Mouse (Mus musculus) ES-Bruce4 (cell line): ENCODE results near the gene Hoga1. TPM values are rescaled to one million over a fixed set of nuclear protein-coding genes. Genes with fewer than 3 reads are reported as not detected.

Source experiments
- H3K27ac ChIP-seq: 2 replicates; pipeline ENCODE4 v1.5.1; 2012; ENCODE audit warnings: low read length, inconsistent platforms; ENCODE audit not compliant: insufficient read depth
- H3K27me3 ChIP-seq: 2 replicates; pipeline ENCODE4 v1.6.1; 2012; ENCODE audit warnings: mild to moderate bottlenecking, low read length, inconsistent platforms; ENCODE audit not compliant: control insufficient read depth, poor library complexity, insufficient read depth, severe bottlenecking
- H3K36me3 ChIP-seq: 2 replicates; pipeline ENCODE4 v1.6.1; 2012; ENCODE audit warnings: inconsistent platforms, mild to moderate bottlenecking, low read length, moderate library complexity; ENCODE audit not compliant: control insufficient read depth, poor library complexity, insufficient read depth, severe bottlenecking
- H3K4me1 ChIP-seq: one replicate; pipeline ENCODE4 v1.8.1; 2011; ENCODE audit warnings: low read length; ENCODE audit not compliant: control insufficient read depth, insufficient read depth
- H3K4me3 ChIP-seq: 2 replicates; pipeline ENCODE4 v1.5.1; 2011; ENCODE audit warnings: low read depth, mild to moderate bottlenecking, low read length
- H3K9ac ChIP-seq: 2 replicates; pipeline ENCODE4 v1.6.1; 2012; ENCODE audit warnings: low read depth, mild to moderate bottlenecking, inconsistent platforms; ENCODE audit not compliant: poor library complexity, severe bottlenecking
- H3K9me3 ChIP-seq: replicated peaks from 2 replicates; pipeline ENCODE4 v1.6.1; 2012; ENCODE audit warnings: mild to moderate bottlenecking, low read length, inconsistent platforms; ENCODE audit not compliant: control insufficient read depth, poor library complexity, insufficient read depth, severe bottlenecking
- CTCF ChIP-seq: IDR thresholded peaks from one replicate; pipeline ENCODE4 v1.8.1; 2011; ENCODE audit warnings: low read depth, low read length
- EP300 ChIP-seq: IDR thresholded peaks from 2 replicates; pipeline ENCODE4 v1.6.1; 2011; ENCODE audit warnings: low read depth, low read length; ENCODE audit not compliant: insufficient read depth
- POLR2A ChIP-seq: IDR thresholded peaks from one replicate; pipeline ENCODE4 v1.8.1; 2011; ENCODE audit warnings: low read length; ENCODE audit not compliant: insufficient read depth
- polyA plus RNA-seq: library from polyadenylated mRNA; stranded (reverse); fragments of >200 nt; gene quantifications from 2 replicates; pipeline ENCODE4 v1.2.4, GENCODE M21; 2011; ENCODE audit warnings: low read depth; ENCODE audit not compliant: missing spikeins, insufficient read depth, insufficient read length

The Hoga1 gene
- polyA plus RNA-seq, 1 experiment, result 0.91 TPM

DNA sequence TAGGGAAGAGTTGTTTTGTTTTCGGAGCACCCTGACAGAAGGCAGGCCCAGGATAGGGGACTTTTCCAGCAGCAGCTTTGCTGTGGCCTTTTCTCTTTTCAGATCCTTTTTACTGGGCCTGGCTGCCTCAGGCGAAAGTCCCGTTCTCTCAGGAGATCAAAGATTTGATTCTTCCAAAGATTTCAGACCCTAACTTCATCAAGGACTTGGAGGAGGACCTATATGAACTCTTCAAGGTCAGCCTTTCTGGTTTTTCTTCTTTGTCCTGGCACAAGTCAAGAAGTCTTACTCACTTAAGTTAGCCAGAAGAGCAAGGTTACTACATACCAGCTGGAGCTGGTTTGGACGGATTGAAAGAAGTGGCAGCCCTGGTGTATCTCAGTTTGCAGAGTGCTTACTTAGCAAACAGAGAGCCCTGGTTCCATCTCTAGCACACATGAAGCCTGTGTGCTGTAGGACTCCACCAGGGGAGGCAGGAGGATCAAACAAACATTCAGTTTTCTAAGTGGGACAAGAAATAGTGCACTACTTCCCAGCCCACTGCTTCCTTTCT, 70.4 kb downstream of the Hoga1 start:
- no peak for TF ChIP-seq POLR2A
- no peak for TF ChIP-seq EP300
- TF ChIP-seq CTCF, result no peak
- H3K9me3 ChIP-seq, result no peaks in the 10 kb centered on the region
- peaks cover 42% of the 10 kb centered on the region for H3K36me3 ChIP-seq
- H3K27me3 ChIP-seq, result no peaks in the 10 kb centered on the region
- no peaks in the 10 kb centered on the region for H3K4me1 ChIP-seq
- no peak overlapping the region for H3K4me3 ChIP-seq
- H3K9ac ChIP-seq, result no peak overlapping the region
- no peak overlapping the region for H3K27ac ChIP-seq

DNA sequence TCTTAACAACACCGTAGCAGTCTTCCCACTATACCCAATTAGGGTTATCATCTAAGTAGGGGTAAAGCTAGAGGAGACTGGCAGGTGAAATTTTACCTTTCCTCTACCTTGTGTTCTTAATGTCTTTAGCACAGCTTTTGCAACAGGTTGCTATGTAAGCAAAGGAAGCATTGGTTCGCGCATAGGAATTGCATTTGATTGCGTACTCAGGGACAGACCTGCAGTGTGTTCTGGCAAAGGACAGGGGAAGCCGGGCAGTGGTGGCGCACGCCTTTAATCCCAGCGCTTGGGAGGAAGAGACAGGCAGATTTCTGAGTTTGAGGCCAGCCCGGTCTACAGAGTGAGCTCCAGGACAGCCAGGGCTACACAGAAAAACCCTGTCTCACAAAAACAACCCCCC, 72.7 kb downstream of the Hoga1 start:
- Histone ChIP-seq H3K9me3 (no peaks in the 10 kb centered on the region), H3K27me3 (no peaks in the 10 kb centered on the region), H3K36me3 (peaks cover 48% of the 10 kb centered on the region), H3K4me3 (no peak overlapping the region), H3K27ac (no peak overlapping the region), H3K9ac (no peak overlapping the region), H3K4me1 (no peaks in the 10 kb centered on the region)
- TF ChIP-seq EP300, result no peak
- no peak for TF ChIP-seq POLR2A
- TF ChIP-seq CTCF, result no peak

DNA sequence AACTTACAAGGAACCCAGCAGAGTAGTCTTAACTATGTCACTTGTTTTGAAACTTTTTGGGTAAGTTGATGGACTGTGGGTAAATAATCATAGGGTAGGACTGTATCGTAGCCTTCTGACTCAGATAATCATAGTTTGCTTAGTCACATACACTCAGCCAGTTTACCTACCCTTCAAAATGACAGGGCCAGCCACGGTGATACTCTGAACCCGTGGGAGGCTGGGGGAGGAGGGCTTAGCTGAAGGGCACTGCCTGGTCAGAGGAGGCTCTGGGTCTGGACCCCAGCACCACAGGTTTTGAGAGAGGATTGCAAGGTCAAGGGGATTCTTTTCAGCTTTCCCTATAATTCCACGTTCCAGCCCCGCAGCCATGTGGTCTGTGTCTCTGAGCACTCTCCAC, 73.2 kb downstream of the Hoga1 start:
- peaks cover 49% of the 10 kb centered on the region for H3K36me3 ChIP-seq
- TF ChIP-seq POLR2A, result no peak
- no peak for TF ChIP-seq CTCF
- TF ChIP-seq EP300, result no peak

DNA sequence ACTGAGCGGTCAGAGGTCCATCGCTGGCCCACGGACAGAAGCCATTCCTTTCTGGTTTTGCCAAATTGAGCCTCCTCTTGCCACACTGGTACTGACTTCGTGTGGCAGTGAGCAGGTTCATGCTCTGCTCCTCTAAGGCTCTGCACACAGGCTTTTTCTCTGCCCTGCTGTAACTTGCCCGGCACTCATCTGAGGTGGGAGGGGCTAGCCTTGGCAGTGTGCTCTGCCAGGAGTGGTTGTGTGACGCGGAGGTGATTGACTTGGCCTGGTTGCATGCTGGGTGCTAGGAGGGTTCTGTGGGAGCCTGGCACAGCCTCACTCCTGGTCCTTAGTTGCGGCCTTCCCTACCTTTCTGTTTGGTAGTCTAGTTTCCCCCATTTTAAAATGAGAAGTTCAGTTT, 75.0 kb downstream of the Hoga1 start:
- peaks cover 47% of the 10 kb centered on the region for H3K36me3 ChIP-seq

More for the DNA sequence above, 73.2 kb downstream of the Hoga1 start:
- Histone ChIP-seq H3K9ac (no peak overlapping the region), H3K27me3 (no peaks in the 10 kb centered on the region), H3K4me3 (no peak overlapping the region), H3K27ac (no peak overlapping the region), H3K9me3 (no peaks in the 10 kb centered on the region), H3K4me1 (peaks cover under 1% of the 10 kb centered on the region)

More for the DNA sequence above, 75.0 kb downstream of the Hoga1 start:
- H3K9me3 ChIP-seq, result no peaks in the 10 kb centered on the region
- TF ChIP-seq POLR2A (no peak), CTCF (no peak)
- H3K27ac ChIP-seq, result no peak overlapping the region
- no peak overlapping the region for H3K4me3 ChIP-seq
- H3K27me3 ChIP-seq, result no peaks in the 10 kb centered on the region
- no peak overlapping the region for H3K9ac ChIP-seq
- peaks cover 4% of the 10 kb centered on the region for H3K4me1 ChIP-seq

Other genes with a start within 250 kb of the Hoga1 start
- gene Arhgap19, start 243.6 kb upstream of the Hoga1 start, polyA plus RNA-seq, result 75.7 and 80.1 TPM in 2 replicates
- 2.1 and 2.3 TPM in 2 replicates for gene Frat1, start 215.6 kb upstream of the Hoga1 start, polyA plus RNA-seq
- gene Frat2, start 197.5 kb upstream of the Hoga1 start, polyA plus RNA-seq, result 7.6 and 10.0 TPM in 2 replicates
- gene Rrp12, start 149.4 kb upstream of the Hoga1 start, polyA plus RNA-seq, result 23.1 and 24.5 TPM in 2 replicates
- 668 and 681 TPM in 2 replicates for gene Pgam1, start 133.7 kb upstream of the Hoga1 start, polyA plus RNA-seq
- 52.4 and 55.8 TPM in 2 replicates for gene Exosc1, start 112.2 kb upstream of the Hoga1 start, polyA plus RNA-seq
- gene Zdhhc16, start 112.1 kb upstream of the Hoga1 start, polyA plus RNA-seq, result 49.7 and 64.4 TPM in 2 replicates
- gene Mms19, start 64.5 kb upstream of the Hoga1 start, polyA plus RNA-seq, result 77.9 and 83.9 TPM in 2 replicates
- gene Ubtd1, start 63.8 kb upstream of the Hoga1 start, polyA plus RNA-seq, result 11.1 and 13.1 TPM in 2 replicates
- not detected in 2 replicates for gene Ankrd2, start 9.6 kb upstream of the Hoga1 start, polyA plus RNA-seq
- not detected in 2 replicates for gene 4933411K16Rik, start 6.6 kb downstream of the Hoga1 start, polyA plus RNA-seq
- 18.8 and 19.6 TPM in 2 replicates for gene Morn4, start 40.7 kb downstream of the Hoga1 start, polyA plus RNA-seq
- 27.2 and 30.4 TPM in 2 replicates for gene Pi4k2a, start 44.9 kb downstream of the Hoga1 start, polyA plus RNA-seq
- gene Avpi1, start 83.4 kb downstream of the Hoga1 start, polyA plus RNA-seq, result 44.7 and 49.2 TPM in 2 replicates
- gene Marveld1, start 101.8 kb downstream of the Hoga1 start, polyA plus RNA-seq, result 15.0 and 17.7 TPM in 2 replicates
- gene Zfyve27, start 118.3 kb downstream of the Hoga1 start, polyA plus RNA-seq, result 24.4 and 25.0 TPM in 2 replicates
- gene Sfrp5, start 156.6 kb downstream of the Hoga1 start, polyA plus RNA-seq, result 0.42 and 0.47 TPM in 2 replicates
- gene Golga7b, start 202.0 kb downstream of the Hoga1 start, polyA plus RNA-seq, result not detected in 2 replicates